21 mouse cellular contexts compared by ENCODE assay signal in the genomic region with DNA sequence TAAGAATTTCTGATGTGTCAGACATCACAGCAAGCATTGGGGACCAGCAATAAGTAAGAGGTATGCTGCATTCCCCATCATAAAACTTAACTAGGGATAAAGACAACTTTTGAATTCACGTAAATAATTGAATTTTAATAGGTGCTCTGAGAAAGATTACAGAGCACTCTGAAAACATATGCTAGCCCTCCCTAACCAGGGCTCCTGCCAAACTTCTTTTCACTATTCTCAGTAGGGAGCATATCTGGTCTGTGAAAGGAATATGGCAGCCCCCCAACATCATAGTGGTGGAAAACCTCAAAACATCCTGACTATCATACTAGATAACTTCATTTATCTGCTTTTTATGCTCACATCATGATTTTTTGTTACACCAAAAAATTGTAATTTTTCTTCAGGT.
A peak's percentile ranks its signal among the peaks of the same experiment; 100 is the strongest.
DNase-seq lines count a peak whose midpoint lies in the region; ATAC-seq and TF ChIP-seq lines count a peak whose summit lies in the region.
"Had no signal": no experiment of that assay in that cellular context is flagged by ENCODE, and none has a peak within 500 bp of the region (broad histone marks: within the 10 kb centered on the region; RNA-seq: fewer than 3 reads in every experiment).

No protein-coding gene starts in this region.

- TF ChIP-seq CTCF in forebrain, postnatal 0 days (IDR thresholded peaks at IDR 0.05; ENCODE audit: low read depth): no peak

- H3K36me3 ChIP-seq in forebrain, embryonic 14.5 days (ENCODE audit: control insufficient read depth, insufficient read depth, low read length): no peaks in the 10 kb centered on the region
- H3K36me3 ChIP-seq in forebrain, embryonic 13.5 days (ENCODE audit: poor library complexity, severe bottlenecking): no peaks in the 10 kb centered on the region
- no peaks in the 10 kb centered on the region for H3K36me3 ChIP-seq in forebrain, postnatal 0 days (ENCODE audit: insufficient read depth)
- H3K36me3 ChIP-seq in forebrain, embryonic 12.5 days (replicated peaks): no peaks in the 10 kb centered on the region
- peaks cover 35% of the 10 kb centered on the region for H3K36me3 ChIP-seq in limb, embryonic 14.5 days (ENCODE audit: control insufficient read depth, insufficient read depth, low read length)
- H3K36me3 ChIP-seq: hindbrain, embryonic 13.5 days; intestine, embryonic 15.5 days had no signal

- H3K4me3 ChIP-seq in forebrain, embryonic 14.5 days (ENCODE audit: low read depth, low read length): no peak overlapping the region
- no peak overlapping the region for H3K4me3 ChIP-seq in forebrain, embryonic 13.5 days
- H3K4me3 ChIP-seq in forebrain, postnatal 0 days (ENCODE audit: low read depth, low read length): no peak overlapping the region
- H3K4me3 ChIP-seq in forebrain, embryonic 12.5 days (replicated peaks): no peak overlapping the region
- H3K4me3 ChIP-seq in limb, embryonic 14.5 days (replicated peaks; ENCODE audit: low read length): no peak overlapping the region
- H3K4me3 ChIP-seq: heart, embryonic 12.5 days; heart, embryonic 15.5 days; hindbrain, embryonic 10.5 days; hindbrain, embryonic 13.5 days; intestine, embryonic 15.5 days had no signal

- H3K27me3 ChIP-seq in forebrain, embryonic 14.5 days (replicated peaks; ENCODE audit: control insufficient read depth, insufficient read depth, low read length): no peaks in the 10 kb centered on the region
- H3K27me3 ChIP-seq in forebrain, embryonic 13.5 days: no peaks in the 10 kb centered on the region
- no peaks in the 10 kb centered on the region for H3K27me3 ChIP-seq in forebrain, postnatal 0 days (ENCODE audit: insufficient read depth, low read length)
- H3K27me3 ChIP-seq in forebrain, embryonic 12.5 days: no peaks in the 10 kb centered on the region
- H3K27me3 ChIP-seq in limb, embryonic 14.5 days (ENCODE audit: control insufficient read depth, insufficient read depth, low read length): no peaks in the 10 kb centered on the region
- H3K27me3 ChIP-seq: heart, embryonic 12.5 days; heart, embryonic 15.5 days; hindbrain, embryonic 13.5 days; intestine, embryonic 15.5 days had no signal

- H3K9me3 ChIP-seq in forebrain, embryonic 14.5 days (replicated peaks; ENCODE audit: control insufficient read depth, low read length): no peaks in the 10 kb centered on the region
- H3K9me3 ChIP-seq in forebrain, embryonic 13.5 days (replicated peaks): 0 out of 2 replicates have a peak, but pooled peaks cover 4% of the 10 kb centered on the region
- no peaks in the 10 kb centered on the region for H3K9me3 ChIP-seq in forebrain, postnatal 0 days (ENCODE audit: low read length)
- no peaks in the 10 kb centered on the region for H3K9me3 ChIP-seq in forebrain, embryonic 12.5 days
- peaks cover 8% of the 10 kb centered on the region; the same call in 1 of the 2 replicates for H3K9me3 ChIP-seq in limb, embryonic 14.5 days (ENCODE audit: control insufficient read depth, low read length)
- H3K9me3 ChIP-seq: heart, embryonic 15.5 days; hindbrain, embryonic 10.5 days; hindbrain, embryonic 13.5 days; intestine, embryonic 15.5 days had no signal

- no peak for TF ChIP-seq POLR2A in limb, embryonic 14.5 days (IDR thresholded peaks at IDR 0.05; ENCODE audit: borderline replicate concordance, extremely low read depth, insufficient read depth, insufficient read length)

- no peaks in the 10 kb centered on the region for H3K4me1 ChIP-seq in forebrain, embryonic 14.5 days (ENCODE audit: control insufficient read depth, insufficient read depth, low read length)
- no peaks in the 10 kb centered on the region for H3K4me1 ChIP-seq in forebrain, embryonic 13.5 days
- no peaks in the 10 kb centered on the region for H3K4me1 ChIP-seq in forebrain, postnatal 0 days (ENCODE audit: insufficient read depth)
- H3K4me1 ChIP-seq in forebrain, embryonic 12.5 days: no peaks in the 10 kb centered on the region
- no peaks in the 10 kb centered on the region for H3K4me1 ChIP-seq in limb, embryonic 14.5 days (ENCODE audit: control insufficient read depth, insufficient read depth, low read length)
- H3K4me1 ChIP-seq: heart, embryonic 12.5 days; heart, embryonic 15.5 days; hindbrain, embryonic 10.5 days; hindbrain, embryonic 13.5 days; intestine, embryonic 15.5 days had no signal

- DNase-seq in forebrain, embryonic 14.5 days (ENCODE audit: low spot score): peak; percentile 43
- peak; percentile 17 for DNase-seq in forebrain, postnatal 0 days
- peak; percentile 5 for DNase-seq in limb, embryonic 14.5 days (ENCODE audit: low spot score)
- DNase-seq: adrenal gland, adult 2 months; adrenal gland, postnatal 14 days; cerebellum, adult 9-11 months; gastrocnemius, postnatal 25 days; heart, adult 18-20 months; heart, postnatal 10 days; heart, postnatal 36 days; kidney, adult 11 months had no signal

- no peak overlapping the region for H3K27ac ChIP-seq in forebrain, embryonic 14.5 days (ENCODE audit: low read depth, low read length)
- H3K27ac ChIP-seq in forebrain, embryonic 13.5 days: no peak overlapping the region
- no peak overlapping the region for H3K27ac ChIP-seq in forebrain, postnatal 0 days (ENCODE audit: low read depth, low read length)
- no peak overlapping the region for H3K27ac ChIP-seq in forebrain, embryonic 12.5 days
- no peak overlapping the region for H3K27ac ChIP-seq in limb, embryonic 14.5 days (replicated peaks; ENCODE audit: low read depth, low read length)
- H3K27ac ChIP-seq: heart, embryonic 15.5 days; hindbrain, embryonic 10.5 days; hindbrain, embryonic 13.5 days; intestine, embryonic 15.5 days had no signal

- H3K4me2 ChIP-seq in forebrain, embryonic 14.5 days (ENCODE audit: low read length): no peak overlapping the region
- H3K4me2 ChIP-seq in forebrain, embryonic 13.5 days: no peak overlapping the region
- H3K4me2 ChIP-seq in forebrain, postnatal 0 days (ENCODE audit: low read depth): no peak overlapping the region
- no peak overlapping the region for H3K4me2 ChIP-seq in forebrain, embryonic 12.5 days
- H3K4me2 ChIP-seq in limb, embryonic 14.5 days (replicated peaks; ENCODE audit: low read depth, low read length, severe bottlenecking): no peak overlapping the region
- H3K4me2 ChIP-seq: heart, embryonic 12.5 days; heart, embryonic 15.5 days; hindbrain, embryonic 13.5 days; intestine, embryonic 15.5 days had no signal

- no peak for ATAC-seq in forebrain, embryonic 14.5 days
- ATAC-seq in forebrain, embryonic 13.5 days: no peak
- ATAC-seq in forebrain, postnatal 0 days: 0 out of 2 replicates have a peak, but pooled peaks have one; percentile 42
- no peak for ATAC-seq in forebrain, embryonic 12.5 days (ENCODE audit: low FRiP score)
- peak; percentile 55; the same call in 1 of the 2 replicates for ATAC-seq in limb, embryonic 14.5 days (ENCODE audit: low FRiP score, low read depth)
- no peak for ATAC-seq in megakaryocyte progenitor cell, adult 5-6 weeks (replicated peaks; ENCODE audit: poor library complexity)
- ATAC-seq: CD4-positive, CD25-positive, alpha-beta regulatory T cell, adult 4 months; hindbrain, embryonic 16.5 days; intestine, embryonic 15.5 days had no signal

- H3K9ac ChIP-seq in forebrain, embryonic 14.5 days (ENCODE audit: low read length): no peak overlapping the region
- H3K9ac ChIP-seq in forebrain, embryonic 13.5 days: no peak overlapping the region
- H3K9ac ChIP-seq in forebrain, postnatal 0 days: no peak overlapping the region
- no peak overlapping the region for H3K9ac ChIP-seq in forebrain, embryonic 12.5 days
- H3K9ac ChIP-seq in limb, embryonic 14.5 days (ENCODE audit: low read depth, low read length, severe bottlenecking): no peak overlapping the region
- H3K9ac ChIP-seq: heart, embryonic 12.5 days; heart, embryonic 15.5 days; hindbrain, embryonic 13.5 days; intestine, embryonic 15.5 days had no signal

- 81% methylated on average over 1 of the region's 1 CpGs for WGBS in forebrain, embryonic 14.5 days
- WGBS in forebrain, embryonic 13.5 days: 88% methylated on average over 1 of the region's 1 CpGs
- WGBS in forebrain, postnatal 0 days: 59% methylated on average over 1 of the region's 1 CpGs
- WGBS in forebrain, embryonic 12.5 days: 96% methylated on average over 1 of the region's 1 CpGs
- 37% methylated on average over 1 of the region's 1 CpGs for WGBS in limb, embryonic 14.5 days

Comparison
In these comparisons a context has a peak if more than half of its experiments do, and no peak if none do; other contexts are left out.
1. ATAC-seq: peak in forebrain, postnatal 0 days (single experiment) and limb, embryonic 14.5 days (single experiment); none in forebrain, embryonic 14.5 days (single experiment), forebrain, embryonic 13.5 days (single experiment), forebrain, embryonic 12.5 days (single experiment) and megakaryocyte progenitor cell, adult 5-6 weeks (single experiment).
2. Peak in every context shown above with its lines, with median percentiles within 50 percentile points of each other: DNase-seq.